Mouse (Mus musculus) kidney, postnatal 25 days (tissue): ENCODE data around the gene Fgf22.
A peak's percentile ranks its signal among the peaks of the same experiment; 100 is the strongest.

Experiments
- DNase-seq, 2 experiments: peaks; one replicate each; pipeline ENCODE4 v3.0.0; 2021; ENCODE audit warnings: mixed read lengths in 2 of 2

The Fgf22 gene

DNA sequence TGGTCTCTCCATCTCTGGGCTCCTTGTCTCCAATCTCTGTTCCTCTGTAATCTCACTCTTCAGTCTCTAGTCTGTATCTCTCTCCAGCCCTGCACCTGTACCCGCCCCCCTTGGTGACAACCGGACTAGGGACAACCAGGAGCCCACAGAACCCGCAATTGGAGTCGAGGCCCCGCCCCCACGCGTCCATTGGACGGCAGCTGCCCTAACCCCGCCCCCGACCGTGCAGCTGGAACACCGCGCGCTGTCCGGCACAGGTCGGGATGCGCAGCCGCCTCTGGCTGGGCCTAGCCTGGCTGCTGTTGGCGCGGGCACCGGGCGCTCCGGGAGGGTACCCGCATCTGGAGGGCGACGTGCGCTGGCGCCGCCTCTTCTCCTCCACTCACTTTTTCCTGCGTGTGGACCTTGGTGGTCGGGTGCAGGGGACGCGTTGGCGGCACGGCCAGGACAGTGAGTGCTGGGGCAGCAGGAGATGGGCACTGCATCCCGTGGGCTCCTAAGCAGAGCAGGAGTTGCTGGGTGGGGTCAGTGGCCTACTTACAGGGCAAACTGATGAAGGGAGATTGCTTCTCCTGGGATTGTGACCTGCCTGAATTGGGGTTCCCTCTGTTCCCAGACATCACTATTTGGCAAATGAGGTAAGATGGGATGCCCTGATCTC is at the start of gene Fgf22:
Gene Fgf22 (plus strand): TSS at position 221 of the 661 bp plus-strand sequence.
- DNase-seq: peak; percentile 91 to 92

DNA sequence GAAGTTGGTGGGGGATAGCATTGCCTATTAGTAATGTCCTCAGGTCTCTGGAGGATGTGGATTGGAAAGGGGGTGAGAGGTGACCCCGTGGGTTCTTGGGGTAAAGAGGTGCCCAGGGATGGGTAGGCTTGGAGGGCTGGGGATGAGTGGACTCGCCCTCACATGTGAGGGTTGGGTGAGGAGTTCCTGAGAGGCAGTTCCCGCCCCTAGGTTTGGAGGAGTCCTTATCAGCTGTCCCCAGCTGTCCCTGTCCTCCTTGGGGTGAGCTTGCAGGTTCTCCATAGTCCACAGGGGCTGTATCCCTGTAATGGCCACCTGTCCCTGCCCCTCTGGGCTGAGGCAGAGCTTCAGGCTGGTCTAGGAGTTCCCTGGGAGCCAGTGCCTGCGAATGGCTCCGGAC is 48.9 kb upstream of the Fgf22 start:
- no peak for DNase-seq

DNA sequence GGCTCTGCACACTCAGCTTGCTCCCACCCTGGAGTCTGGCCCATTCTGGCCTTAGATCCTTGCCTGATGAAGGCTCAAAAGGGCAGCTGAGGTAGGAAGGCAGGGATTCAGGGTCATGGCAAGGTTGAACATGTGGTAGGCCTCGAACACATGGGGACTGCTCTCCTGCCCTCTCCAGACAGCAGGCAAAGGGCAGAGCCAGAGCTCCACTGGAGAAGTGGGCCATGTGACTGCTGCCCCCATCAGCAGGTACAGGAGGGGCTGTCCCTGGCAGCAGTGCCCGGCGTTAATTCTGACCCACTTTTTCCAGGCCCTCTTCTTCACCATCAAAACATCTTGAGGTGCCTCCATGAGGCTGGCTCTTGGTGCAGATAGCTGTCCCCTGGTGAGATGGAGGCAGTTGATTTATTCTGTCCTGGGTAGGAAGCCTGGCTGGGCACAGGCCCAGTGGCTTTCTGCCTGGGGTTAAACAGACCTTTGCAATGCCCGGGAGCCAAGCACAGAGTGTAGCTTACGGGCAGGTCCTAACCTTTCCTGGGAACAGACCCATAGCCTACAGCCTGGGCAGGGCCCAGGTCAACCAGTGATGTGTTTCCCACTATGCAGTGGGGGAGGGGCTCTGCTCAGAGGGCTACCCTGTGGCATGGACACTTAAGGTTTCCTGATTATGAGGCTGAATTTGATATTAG is 48.3 kb upstream of the Fgf22 start:
- DNase-seq: peak in 1 of 2 experiments; percentile 62

DNA sequence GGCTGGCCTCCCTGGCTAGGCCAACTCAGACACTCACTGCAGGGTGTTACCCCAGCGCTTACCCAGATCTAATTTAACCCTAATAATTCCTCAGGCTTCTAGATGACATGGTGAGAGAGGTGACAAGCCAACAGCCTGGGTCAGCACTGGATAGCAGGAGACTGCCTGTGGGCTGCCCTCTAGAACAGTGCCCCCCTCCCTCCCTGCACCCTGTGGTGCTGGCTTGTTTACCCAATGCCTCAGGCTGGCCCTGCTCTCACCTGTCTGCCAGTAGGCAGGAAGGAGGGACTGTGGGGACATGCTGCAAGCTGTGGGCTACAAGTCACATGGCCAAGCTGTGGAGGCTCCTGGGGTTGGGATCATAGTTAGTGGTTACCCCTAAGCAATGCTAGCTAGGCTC is 47.7 kb upstream of the Fgf22 start:
- no peak for DNase-seq

DNA sequence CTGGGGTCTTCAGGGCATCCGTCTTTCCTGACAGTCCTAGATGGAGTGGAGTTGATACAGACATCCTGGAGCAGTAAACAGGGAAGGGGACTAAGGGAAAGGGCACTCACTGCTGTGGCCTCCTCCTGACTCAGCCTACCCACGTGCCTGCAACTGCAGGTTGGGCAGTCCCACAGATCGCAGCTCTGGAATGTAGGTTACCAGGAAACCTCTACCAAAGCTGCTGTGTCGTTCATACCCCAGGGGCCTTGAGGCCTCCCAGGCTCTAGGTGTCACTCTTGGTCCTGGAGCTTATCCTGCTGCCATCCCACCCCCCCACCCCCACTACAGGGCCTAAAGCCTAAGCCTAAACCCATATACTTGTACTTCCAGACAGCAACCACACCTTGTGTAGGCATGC is 47.1 kb upstream of the Fgf22 start:
- DNase-seq: no peak

DNA sequence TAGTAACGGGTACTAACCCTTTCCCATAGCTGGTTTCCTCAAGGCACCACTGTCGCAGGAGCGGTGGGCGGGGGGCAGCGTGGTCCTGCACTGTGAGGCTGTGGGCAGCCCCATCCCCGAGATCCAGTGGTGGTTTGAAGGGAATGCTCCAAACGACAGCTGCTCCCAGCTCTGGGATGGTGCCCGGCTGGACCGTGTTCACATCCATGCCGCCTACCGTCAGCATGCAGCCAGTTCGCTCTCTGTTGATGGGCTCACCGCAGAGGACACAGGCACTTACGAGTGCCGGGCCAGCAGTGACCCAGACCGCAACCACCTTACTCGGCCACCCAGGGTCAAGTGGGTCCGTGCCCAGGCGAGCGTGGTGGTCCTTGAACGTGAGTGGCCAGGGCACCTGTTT is 46.2 kb upstream of the Fgf22 start:
- DNase-seq: no peak

DNA sequence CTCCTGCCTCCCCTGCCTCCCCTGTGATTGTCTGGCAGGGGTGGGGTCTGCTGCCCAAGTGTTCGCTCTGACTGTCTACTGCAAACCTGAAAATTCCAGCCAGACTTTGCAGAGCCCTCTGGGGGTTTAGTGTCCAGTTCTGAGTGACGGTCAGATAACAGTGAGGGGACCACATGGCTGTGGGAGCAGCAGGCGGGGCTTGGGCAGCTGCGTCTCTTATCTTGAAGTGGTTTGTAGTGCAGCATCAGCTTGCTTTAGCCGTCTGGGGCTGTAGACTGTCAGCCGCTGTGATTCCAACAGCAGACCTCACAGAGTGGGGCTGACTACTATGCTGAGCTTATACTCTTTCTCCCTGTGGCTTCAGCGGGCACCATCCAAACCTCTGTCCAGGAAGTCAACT is 45.6 kb upstream of the Fgf22 start:
- no peak for DNase-seq

DNA sequence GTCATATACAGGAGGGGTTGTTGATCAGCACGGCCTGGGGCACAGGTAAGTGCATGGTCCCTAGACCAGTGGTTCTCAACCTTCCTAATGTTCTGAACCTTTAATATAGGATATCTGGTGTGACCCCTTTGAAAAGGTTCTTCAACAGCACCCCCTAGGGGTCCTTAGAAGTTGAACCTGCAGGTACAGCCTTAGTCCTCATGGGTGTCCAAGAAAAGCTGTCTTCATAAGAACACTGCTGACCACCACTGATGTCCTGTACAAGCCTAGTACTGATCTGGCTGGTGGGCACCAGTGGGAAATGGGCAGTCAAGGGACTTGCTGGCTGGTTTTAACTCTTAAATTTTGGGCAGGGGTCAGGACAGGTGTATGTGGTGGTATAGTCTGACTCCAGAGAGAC is 42.8 kb upstream of the Fgf22 start:
- DNase-seq: no peak

DNA sequence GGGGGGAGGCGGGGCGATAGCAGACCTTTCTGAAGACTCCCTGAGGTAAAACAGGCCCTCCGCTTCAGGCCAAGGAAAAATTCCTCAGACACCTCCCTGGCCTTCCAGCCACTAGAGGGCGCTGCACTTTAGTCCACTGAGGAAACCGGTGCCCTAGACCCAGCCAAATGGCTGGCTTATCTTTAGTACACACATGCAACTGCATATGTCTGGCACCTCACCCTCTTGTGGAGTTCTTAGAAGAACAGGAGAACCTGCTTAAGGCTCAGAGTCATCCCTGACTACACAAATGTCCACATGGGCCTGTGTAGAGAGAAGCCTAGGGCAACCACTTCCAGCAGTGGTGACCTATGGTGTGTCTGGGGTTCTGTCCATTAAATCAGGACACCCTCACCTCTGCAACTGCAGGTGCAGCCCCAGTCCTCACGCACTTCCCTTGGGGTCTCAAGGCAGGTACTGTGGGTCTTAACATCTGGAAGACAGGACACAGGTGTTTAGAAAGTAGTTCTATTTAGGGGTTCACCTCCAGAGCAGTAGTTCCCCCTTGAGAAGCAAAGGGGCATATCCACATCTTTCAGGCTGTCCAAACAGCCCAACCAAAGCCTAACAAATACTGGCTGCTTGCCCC is 42.3 kb upstream of the Fgf22 start:
- DNase-seq: peak; percentile 83 to 90

DNA sequence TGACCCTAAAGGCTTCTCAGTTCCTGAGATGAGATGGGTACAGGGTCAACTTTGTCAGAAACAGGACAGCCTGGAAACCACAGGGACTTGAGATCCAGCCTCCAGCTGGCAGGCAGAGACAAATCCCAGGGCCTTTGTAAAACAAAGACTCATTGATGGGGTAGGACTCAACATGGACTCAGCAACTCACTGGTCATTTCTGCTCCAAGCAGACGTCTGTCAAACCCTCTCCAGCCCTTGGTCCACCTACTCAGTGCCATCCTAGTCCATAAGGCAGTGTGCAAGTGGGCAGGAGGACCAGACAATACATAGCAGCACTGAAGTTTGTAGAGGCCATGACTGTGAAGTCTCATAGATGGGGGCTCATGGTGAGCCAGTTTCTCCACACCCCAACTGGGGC is 41.7 kb upstream of the Fgf22 start:
- no peak for DNase-seq

DNA sequence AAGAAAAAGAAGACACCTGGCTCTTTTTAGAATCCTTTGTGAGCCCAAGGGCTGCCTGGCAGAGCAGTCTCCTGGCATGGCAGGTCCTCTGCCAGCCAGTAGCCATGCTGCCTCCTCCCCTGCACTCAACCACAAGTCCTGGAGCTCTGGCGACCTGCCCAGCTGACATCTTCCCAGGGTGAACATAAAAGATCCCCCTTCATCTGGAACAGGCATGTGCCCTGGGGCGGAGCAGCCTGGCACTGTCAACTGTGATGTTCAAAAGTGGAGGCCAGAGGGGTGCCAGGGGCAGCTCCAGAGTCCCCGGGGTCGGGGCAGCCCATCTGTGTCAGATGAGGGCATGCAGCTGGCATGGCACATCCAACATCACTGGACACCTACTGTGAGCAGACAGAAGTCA is 39.9 kb upstream of the Fgf22 start:
- no peak for DNase-seq

DNA sequence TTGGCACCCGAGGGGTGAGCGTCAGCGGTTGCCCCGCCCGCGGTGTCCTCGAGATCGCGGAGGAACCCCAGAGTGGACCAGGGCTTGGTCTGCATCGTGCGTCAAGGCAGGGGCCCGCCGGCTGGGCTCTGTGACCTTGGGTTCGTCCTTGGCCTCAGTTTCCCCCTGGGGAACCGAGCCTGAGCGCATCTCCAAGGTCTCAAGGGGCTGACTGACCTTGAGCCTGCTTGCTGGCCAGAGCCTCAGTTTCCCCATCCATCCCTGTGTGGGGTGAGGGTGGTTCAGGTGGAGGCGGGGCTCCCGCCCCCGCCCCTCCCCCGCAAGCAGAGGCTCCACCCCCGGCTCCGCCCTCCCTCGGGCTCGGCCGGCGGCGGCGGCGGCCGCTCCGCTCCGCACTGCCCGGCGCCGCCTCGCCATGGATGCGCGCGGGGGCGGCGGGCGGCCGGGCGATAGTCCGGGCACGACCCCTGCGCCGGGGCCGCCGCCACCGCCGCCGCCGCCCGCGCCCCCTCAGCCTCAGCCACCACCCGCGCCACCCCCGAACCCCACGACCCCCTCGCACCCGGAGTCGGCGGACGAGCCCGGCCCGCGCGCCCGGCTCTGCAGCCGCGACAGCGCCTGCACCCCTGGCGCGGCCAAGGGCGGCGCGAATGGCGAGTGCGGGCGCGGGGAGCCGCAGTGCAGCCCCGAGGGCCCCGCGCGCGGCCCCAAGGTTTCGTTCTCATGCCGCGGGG is 38.5 kb upstream of the Fgf22 start, which contains the start of gene Hcn2:
Gene Hcn2 (plus strand): TSS at position 381 of the 734 bp plus-strand sequence.
- no peak for DNase-seq

DNA sequence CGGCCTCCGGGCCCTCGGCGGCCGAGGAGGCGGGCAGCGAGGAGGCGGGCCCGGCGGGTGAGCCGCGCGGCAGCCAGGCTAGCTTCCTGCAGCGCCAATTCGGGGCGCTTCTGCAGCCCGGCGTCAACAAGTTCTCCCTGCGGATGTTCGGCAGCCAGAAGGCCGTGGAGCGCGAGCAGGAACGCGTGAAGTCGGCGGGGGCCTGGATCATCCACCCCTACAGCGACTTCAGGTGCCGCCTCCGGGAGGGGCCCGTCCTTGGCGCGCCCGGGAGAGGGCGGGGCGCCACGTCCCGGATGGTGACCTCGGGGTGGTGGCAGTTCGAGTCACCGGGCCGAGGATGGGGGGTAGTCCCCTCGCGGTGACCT is 37.9 kb upstream of the Fgf22 start:
- no peak for DNase-seq

DNA sequence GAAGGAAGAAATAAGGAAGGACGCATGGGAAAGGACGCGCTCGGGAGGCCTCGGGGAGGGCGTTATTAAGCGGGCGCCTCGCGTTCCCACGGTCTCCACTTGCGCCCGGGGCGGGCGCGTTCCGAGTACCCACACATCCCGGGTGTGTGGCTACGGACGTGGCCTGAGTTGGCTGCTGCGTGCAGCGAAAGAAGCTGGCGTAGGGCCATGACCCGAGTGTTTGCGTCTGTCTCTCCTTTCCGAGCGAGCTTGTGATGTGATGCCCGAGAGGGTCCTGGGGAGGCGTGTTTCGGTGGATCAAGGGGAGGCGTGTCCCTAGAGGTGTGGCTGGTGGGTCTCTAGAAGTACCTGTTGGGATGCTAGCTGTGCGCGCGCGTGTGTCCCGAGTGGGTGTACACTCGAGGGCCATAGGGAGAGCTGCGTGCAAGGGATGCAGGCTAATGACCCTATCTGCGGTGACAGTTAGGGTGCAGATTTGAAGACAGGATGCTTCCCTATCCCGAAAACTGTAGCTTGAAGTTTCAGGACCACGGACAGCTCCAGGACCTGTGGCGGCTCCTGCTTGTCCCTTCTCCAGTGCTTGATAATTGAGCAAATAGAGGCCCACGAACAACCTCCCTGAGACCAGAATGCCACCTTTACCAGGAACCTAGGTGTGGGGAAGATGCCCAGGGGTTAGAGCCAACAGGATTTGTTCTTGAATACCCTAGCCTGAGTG is 37.1 kb upstream of the Fgf22 start:
- DNase-seq: peak; percentile 74 to 89

DNA sequence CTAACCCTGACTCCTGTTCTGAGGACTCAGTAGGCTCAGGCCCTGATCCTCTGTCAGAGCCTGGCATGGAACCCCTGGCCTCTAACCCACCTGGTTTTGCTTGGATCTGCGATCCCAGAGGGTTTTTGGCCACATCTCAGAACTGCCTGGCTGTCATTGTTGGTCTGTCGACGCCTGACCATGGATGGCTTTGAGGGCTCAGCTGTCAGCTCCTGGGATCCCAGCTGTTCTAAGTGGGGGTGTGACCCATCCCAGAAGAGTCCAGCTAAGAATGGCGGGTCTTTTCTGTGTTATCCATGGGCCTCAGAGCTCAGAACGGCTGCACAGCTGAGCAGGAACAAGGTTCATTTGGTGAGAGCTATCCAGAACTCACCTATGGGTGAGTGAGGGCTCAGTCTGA is 33.8 kb upstream of the Fgf22 start:
- DNase-seq: no peak

DNA sequence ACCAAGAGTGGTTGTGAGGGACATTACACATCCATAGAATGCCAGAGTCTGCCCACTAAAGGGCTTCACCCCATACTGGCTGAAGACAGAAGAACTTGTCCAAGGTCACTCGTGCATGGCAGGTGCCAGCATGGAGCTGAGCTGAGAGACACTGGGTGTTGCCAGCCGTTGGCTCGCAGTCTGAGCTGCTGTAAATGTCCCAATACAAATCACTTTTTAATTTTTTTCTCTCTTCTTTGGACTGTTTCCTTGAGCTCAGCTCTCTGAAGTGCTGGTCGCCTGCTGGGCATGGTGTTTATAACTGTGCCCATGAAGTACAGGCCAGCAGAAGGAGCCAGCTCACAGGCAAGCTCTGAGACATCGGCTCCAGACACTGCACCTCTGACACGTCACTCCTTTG is 31.8 kb upstream of the Fgf22 start:
- no peak for DNase-seq

DNA sequence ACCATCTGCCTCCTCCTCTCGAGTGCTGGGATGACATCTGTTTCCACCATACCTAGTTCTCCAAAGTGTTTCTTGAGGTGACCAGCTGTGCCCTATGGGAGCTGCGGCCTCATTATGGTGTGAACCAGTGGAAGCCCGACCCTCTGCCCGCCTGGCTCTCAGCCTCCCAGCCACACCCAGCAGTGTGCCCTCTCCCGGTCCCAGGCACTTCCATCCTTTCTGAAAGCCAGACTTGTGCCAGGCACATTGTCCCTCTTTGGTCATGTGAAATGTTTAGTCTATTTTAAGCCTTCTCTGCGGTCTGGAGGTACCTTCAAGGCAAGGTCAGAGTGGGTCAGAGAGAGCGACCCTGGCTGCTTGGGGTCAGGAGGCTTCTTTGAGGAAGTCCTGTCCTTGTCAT is 31.2 kb upstream of the Fgf22 start:
- DNase-seq: no peak

DNA sequence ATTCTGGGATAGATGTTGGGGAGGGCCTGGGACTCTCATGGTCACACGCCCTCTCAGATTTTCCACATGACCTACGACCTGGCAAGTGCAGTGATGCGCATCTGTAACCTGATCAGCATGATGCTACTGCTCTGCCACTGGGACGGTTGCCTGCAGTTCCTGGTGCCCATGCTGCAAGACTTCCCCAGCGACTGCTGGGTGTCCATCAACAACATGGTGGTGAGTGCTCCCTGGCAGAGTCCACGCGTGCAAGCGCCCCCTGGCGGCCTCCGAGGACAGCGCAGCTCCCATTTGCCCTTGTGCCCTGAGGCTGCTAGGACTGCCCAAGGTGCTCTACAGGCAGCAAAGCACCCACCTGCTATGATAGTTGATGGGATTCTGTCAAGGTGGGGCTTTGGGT is 28.8 kb upstream of the Fgf22 start:
- DNase-seq: peak; percentile 69 to 77

DNA sequence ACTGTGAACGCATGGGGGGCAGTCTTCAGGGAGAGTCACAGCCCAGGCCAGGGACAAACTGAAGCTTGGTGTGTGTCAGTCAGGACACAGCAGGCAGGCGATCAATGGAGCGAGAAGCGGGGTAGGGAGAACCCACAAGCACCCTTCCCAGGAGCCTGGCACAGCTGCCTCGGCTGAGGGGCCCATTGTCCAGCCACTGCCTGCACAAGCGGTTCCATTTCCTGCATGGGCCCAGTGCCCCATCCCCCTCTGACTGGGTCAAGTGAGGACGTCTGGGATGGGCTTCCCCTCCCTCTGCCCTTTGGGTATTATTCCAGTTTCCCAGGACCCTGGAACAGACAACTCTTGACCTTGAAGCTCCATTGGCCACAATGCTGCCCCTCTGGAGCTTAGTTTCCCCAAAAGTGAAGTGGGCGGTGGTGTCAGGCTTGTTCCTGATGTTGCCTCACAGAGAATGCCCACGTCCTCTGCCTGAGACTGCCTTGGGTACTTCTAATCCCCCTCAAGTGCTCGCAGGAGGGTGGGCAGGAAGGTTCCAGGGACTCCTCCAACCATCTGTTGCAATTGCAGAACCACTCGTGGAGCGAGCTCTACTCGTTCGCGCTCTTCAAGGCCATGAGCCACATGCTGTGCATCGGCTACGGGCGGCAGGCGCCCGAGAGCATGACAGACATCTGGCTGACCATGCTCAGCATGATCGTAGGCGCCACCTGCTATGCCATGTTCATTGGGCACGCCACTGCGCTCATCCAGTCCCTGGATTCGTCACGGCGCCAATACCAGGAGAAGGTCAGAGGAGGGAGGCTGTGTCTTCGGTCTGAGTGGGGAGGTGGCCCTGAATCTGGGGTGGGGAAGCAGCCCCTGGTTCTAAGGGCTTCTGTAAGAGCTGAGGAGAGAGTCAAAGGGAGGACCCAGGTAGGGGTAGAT is 26.3 kb upstream of the Fgf22 start:
- DNase-seq: no peak

DNA sequence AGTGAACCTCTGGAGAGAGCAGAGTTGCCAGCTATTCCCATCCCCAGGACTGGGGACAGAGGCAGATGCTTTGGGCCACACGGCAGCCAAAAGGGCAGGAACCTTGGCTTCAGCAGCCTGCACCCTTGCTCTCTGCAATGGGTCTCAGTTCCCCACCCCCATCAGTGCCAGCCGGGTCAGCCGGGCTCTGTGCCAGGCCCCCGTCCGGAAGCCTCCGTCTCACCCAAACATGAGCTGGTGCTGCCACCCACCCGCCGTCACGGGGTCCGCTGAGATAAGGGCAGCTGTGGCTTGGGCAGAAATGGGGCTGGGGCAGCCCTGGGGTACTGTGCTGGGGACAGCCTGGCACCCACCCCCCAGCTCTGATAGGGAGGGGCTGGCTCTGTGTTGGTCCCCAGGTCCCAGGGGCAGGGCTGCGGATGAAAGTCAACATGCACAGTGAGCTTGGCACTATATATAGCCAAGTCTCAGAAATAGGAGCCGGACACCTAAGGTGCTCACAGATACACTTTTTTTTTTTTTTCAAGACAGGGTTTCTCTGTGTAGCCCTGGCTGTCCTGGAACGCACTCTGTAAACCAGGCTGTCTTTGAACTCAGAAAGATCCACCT is 25.4 kb upstream of the Fgf22 start:
- no peak for DNase-seq

DNA sequence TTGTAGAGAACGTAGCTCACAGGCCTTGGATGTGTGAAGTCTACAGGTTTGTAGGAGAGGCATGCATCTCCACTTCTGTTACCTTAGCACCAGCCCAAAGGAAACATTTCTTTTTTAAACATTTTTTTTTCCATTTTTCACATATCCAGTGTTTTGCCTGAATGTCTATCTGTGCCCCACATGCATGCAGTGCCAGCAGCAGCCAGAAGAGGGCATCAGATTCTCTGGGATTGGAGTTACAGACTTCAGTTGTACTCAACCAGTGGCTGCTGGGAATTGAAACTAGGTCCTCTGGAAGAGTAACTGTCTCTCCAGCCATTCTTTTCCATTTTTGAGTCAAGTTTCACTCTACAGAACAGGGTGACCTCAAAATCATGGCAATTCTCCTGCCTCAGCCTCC is 22.4 kb upstream of the Fgf22 start:
- peak in 1 of 2 experiments; percentile 60 for DNase-seq
